Mouse (Mus musculus): Measurements from ENCODE around the gene Krtap13.
"Not testable (repeated sequence)": the region's sequence is repeated elsewhere in the genome, so short reads cannot be mapped to it uniquely, and the experiment has no call there.

Gene Krtap13

GRCm38 (mm10) chr16:88751535-88751934 is at the start of gene Krtap13:
Krtap13 (minus strand) TSS chr16:88751635.
- not testable (repeated sequence) for DNase-seq (ENCODE audit: low spot score)

- no peak for DNase-seq (ENCODE audit: low spot score)
Observed at GRCm38 (mm10) chr16:88786786-88787185, 35.4 kb upstream of the Krtap13 start.

- DNase-seq (ENCODE audit: low spot score) = no peak
Observed at GRCm38 (mm10) chr16:88777596-88777995, 26.2 kb upstream of the Krtap13 start, which contains the start of gene Gm5965. Gm5965 (plus strand) TSS chr16:88777896.

GRCm38 (mm10) chr16:88774106-88774505 is 22.7 kb upstream of the Krtap13 start, which contains the start of gene 2310057N15Rik:
2310057N15Rik (minus strand) TSS chr16:88774206.
- no peak for DNase-seq (ENCODE audit: low spot score)

- not testable (repeated sequence) for DNase-seq (ENCODE audit: low spot score)
Observed at GRCm38 (mm10) chr16:88758547-88758946, 7.1 kb upstream of the Krtap13 start, which contains the start of gene 2310034C09Rik. 2310034C09Rik (plus strand) TSS chr16:88758847.

- no peak for DNase-seq (ENCODE audit: low spot score)
Observed at GRCm38 (mm10) chr16:88747943-88748342, 3.5 kb downstream of the Krtap13 start.

- no peak for DNase-seq (ENCODE audit: low spot score)
Observed at GRCm38 (mm10) chr16:88744750-88745340, 6.6 kb downstream of the Krtap13 start.

GRCm38 (mm10) chr16:88735391-88735790 is 16.0 kb downstream of the Krtap13 start:
- no peak for DNase-seq (ENCODE audit: low spot score)

GRCm38 (mm10) chr16:88728812-88729275 is 22.6 kb downstream of the Krtap13 start, which contains the start of gene Krtap13-1:
Krtap13-1 (plus strand) TSS chr16:88728862.
- DNase-seq (ENCODE audit: low spot score) = no peak

- DNase-seq (ENCODE audit: low spot score) = no peak
Observed at GRCm38 (mm10) chr16:88720031-88720430, 31.4 kb downstream of the Krtap13 start.

GRCm38 (mm10) chr16:88716549-88716948 is 34.9 kb downstream of the Krtap13 start:
- no peak for DNase-seq (ENCODE audit: low spot score)

- no peak for DNase-seq (ENCODE audit: low spot score)
Observed at GRCm38 (mm10) chr16:88711245-88711644, 40.2 kb downstream of the Krtap13 start.

- DNase-seq (ENCODE audit: low spot score) = no peak
Observed at GRCm38 (mm10) chr16:88710757-88711156, 40.7 kb downstream of the Krtap13 start.

- no peak for DNase-seq (ENCODE audit: low spot score)
Observed at GRCm38 (mm10) chr16:88707496-88708012, 43.9 kb downstream of the Krtap13 start, which contains the start of gene 2310061N02Rik. 2310061N02Rik (minus strand) TSS chr16:88707962.

GRCm38 (mm10) chr16:88701072-88701864 is 50.2 kb downstream of the Krtap13 start:
- no peak for DNase-seq (ENCODE audit: low spot score)
